8 mouse cellular contexts compared by ENCODE assay signal in genomic region chr15:97668158-97668877, GRCm38 (mm10). TPM values are rescaled to one million over a fixed set of nuclear protein-coding genes. Genes with fewer than 3 reads are reported as not detected.
A peak's percentile ranks its signal among the peaks of the same experiment; 100 is the strongest.
DNase-seq lines count a peak whose midpoint lies in the region; ATAC-seq and TF ChIP-seq lines count a peak whose summit lies in the region.
"Not testable (repeated sequence)": the region's sequence is repeated elsewhere in the genome, so short reads cannot be mapped to it uniquely, and the experiment has no call there.

No protein-coding gene starts in this region.

- H3K36me3 ChIP-seq in forebrain, embryonic 15.5 days; hindbrain, embryonic 15.5 days; liver, embryonic 11.5 days (ENCODE audit: control insufficient read depth, insufficient read depth, low read length); midbrain, embryonic 12.5 days; midbrain, postnatal 0 days (ENCODE audit: insufficient read depth, low read length): not testable (repeated sequence)

- H3K4me3 ChIP-seq in forebrain, embryonic 15.5 days; hindbrain, embryonic 15.5 days; liver, embryonic 11.5 days (ENCODE audit: low read depth, low read length); midbrain, embryonic 12.5 days; midbrain, postnatal 0 days (ENCODE audit: low read depth, low read length): not testable (repeated sequence)

- H3K4me1 ChIP-seq in forebrain, embryonic 15.5 days: peaks cover 33% of the 10 kb centered on the region
- peaks cover 18% of the 10 kb centered on the region for H3K4me1 ChIP-seq in hindbrain, embryonic 15.5 days (replicated peaks)
- not testable (repeated sequence) for H3K4me1 ChIP-seq in liver, embryonic 11.5 days (replicated peaks; ENCODE audit: control insufficient read depth, insufficient read depth, low read length); midbrain, postnatal 0 days (ENCODE audit: insufficient read depth, low read length)
- H3K4me1 ChIP-seq in midbrain, embryonic 12.5 days: peaks cover 19% of the 10 kb centered on the region

- H3K4me2 ChIP-seq in forebrain, embryonic 15.5 days (replicated peaks); hindbrain, embryonic 15.5 days; midbrain, embryonic 12.5 days (replicated peaks); midbrain, postnatal 0 days (ENCODE audit: low read depth, low read length, poor library complexity, severe bottlenecking): not testable (repeated sequence)
- peak overlapping the region; percentile 0; the same call in 1 of the 2 replicates for H3K4me2 ChIP-seq in liver, embryonic 11.5 days

- H3K9me3 ChIP-seq in forebrain, embryonic 15.5 days; hindbrain, embryonic 15.5 days; liver, embryonic 11.5 days (ENCODE audit: control insufficient read depth, low read length); midbrain, embryonic 12.5 days; midbrain, postnatal 0 days (ENCODE audit: low read length): not testable (repeated sequence)

- not testable (repeated sequence) for H3K27me3 ChIP-seq in forebrain, embryonic 15.5 days; hindbrain, embryonic 15.5 days; liver, embryonic 11.5 days (replicated peaks; ENCODE audit: control insufficient read depth, insufficient read depth, low read length); midbrain, embryonic 12.5 days; midbrain, postnatal 0 days (ENCODE audit: insufficient read depth, low read length)

- ATAC-seq in forebrain, embryonic 15.5 days (replicated peaks); hindbrain, embryonic 15.5 days (ENCODE audit: low FRiP score, low read depth); liver, embryonic 11.5 days (replicated peaks; ENCODE audit: low FRiP score); midbrain, embryonic 12.5 days (ENCODE audit: low FRiP score, low read depth); midbrain, postnatal 0 days (ENCODE audit: low FRiP score): not testable (repeated sequence)

- peak overlapping the region; percentile 9; the same call in 1 of the 2 replicates for H3K27ac ChIP-seq in forebrain, embryonic 15.5 days (replicated peaks)
- 0 out of 2 replicates have a peak overlapping the region, but pooled peaks have one; percentile 43 for H3K27ac ChIP-seq in hindbrain, embryonic 15.5 days (replicated peaks)
- not testable (repeated sequence) for H3K27ac ChIP-seq in liver, embryonic 11.5 days (ENCODE audit: low read depth, low read length)
- H3K27ac ChIP-seq in midbrain, embryonic 12.5 days (replicated peaks): peak overlapping the region; percentile 63; the same call in 1 of the 2 replicates
- peak overlapping the region; percentile 34 for H3K27ac ChIP-seq in midbrain, postnatal 0 days (ENCODE audit: low read depth, low read length)

- TF ChIP-seq CTCF in midbrain, postnatal 0 days (IDR thresholded peaks at IDR 0.05): not testable (repeated sequence)

- peak; percentile 17 for DNase-seq in CD4-positive helper T cell, adult 2 months (ENCODE audit: low read depth, low spot score)
- peak; percentile 37 for DNase-seq in ES-CJ7 (ENCODE audit: low read depth, low spot score)
- DNase-seq in cerebellum, adult 9-11 months: peak; percentile 14
- not testable (repeated sequence) for DNase-seq in liver, embryonic 11.5 days (ENCODE audit: low spot score); midbrain, postnatal 0 days (ENCODE audit: low spot score)

- not testable (repeated sequence) for H3K9ac ChIP-seq in forebrain, embryonic 15.5 days (replicated peaks); hindbrain, embryonic 15.5 days; liver, embryonic 11.5 days (ENCODE audit: low read depth, low read length); midbrain, embryonic 12.5 days (replicated peaks); midbrain, postnatal 0 days (replicated peaks; ENCODE audit: low read length, poor library complexity, severe bottlenecking)

- 68% methylated on average over 16 of the region's 17 CpGs for WGBS in forebrain, embryonic 15.5 days
- 71% methylated on average over 16 of the region's 17 CpGs for WGBS in hindbrain, embryonic 15.5 days
- 55% methylated on average over 16 of the region's 17 CpGs for WGBS in liver, embryonic 11.5 days
- 67% methylated on average over 16 of the region's 17 CpGs for WGBS in midbrain, embryonic 12.5 days
- WGBS in midbrain, postnatal 0 days: 64% methylated on average over 17 of the region's 17 CpGs

RNA-seq across cellular contexts. Expression of gene Rpap3, which starts 37.3 kb away (rescaled TPM):
- polyA plus RNA-seq in forebrain, embryonic 15.5 days (2015; fragmentation: Nextera tagmentation; extraction: Ambion mirVana): 30.6 and 32.7 TPM in 2 replicates
- polyA plus RNA-seq in hindbrain, embryonic 15.5 days (2015; fragmentation: Nextera tagmentation; extraction: Ambion mirVana): 31.7 and 34.7 TPM in 2 replicates
- 35.5 and 41.4 TPM in 2 replicates for polyA plus RNA-seq in liver, embryonic 11.5 days (2014; fragmentation: Nextera tagmentation; extraction: Ambion mirVana)
- 40.2 and 40.9 TPM in 2 replicates for polyA plus RNA-seq in midbrain, embryonic 12.5 days (2016; fragmentation: Nextera tagmentation; extraction: Ambion mirVana)
- total RNA-seq in midbrain, postnatal 0 days (2014; rRNA removed): 21.8 and 35.2 TPM in 2 replicates
- 44.4 and 46.2 TPM in 2 replicates for polyA plus RNA-seq in midbrain, postnatal 0 days (2015; fragmentation: Nextera tagmentation; extraction: Ambion mirVana)
